Mouse (Mus musculus) lung, adult 2 months (tissue): ENCODE measurements around the gene Lsp1.

Experiments
- CTCF ChIP-seq: fragments of 200-500 bp; IDR thresholded peaks from 2 replicates; pipeline ENCODE4 v1.5.1; 2011; ENCODE audit warnings: mild to moderate bottlenecking, low read length, control low read depth; ENCODE audit not compliant: insufficient read depth
- POLR2A ChIP-seq: fragments of 200-500 bp; IDR thresholded peaks from 2 replicates; pipeline ENCODE4 v1.6.1; 2011; ENCODE audit warnings: low read depth, mild to moderate bottlenecking, control low read depth, low read length, borderline replicate concordance; ENCODE audit errors: extremely low read depth

GRCm38 (mm10) chr7:142413285-142413684 is 47.3 kb upstream of the Lsp1 start:
- TF ChIP-seq CTCF = no peak
- TF ChIP-seq POLR2A = no peak
